Mouse (Mus musculus): ENCODE data around the gene Zfp606. TPM values are rescaled to one million over a fixed set of nuclear protein-coding genes. Genes with fewer than 3 reads are reported as not detected.

Gene Zfp606
- 11.2 TPM for polyA plus RNA-seq (2014; fragmentation: Illumina TruSeq; extraction: RNeasy Lipid Tissue Mini Kit (QIAGEN cat#74804); ENCODE audit: low read depth, low replicate concordance)

GRCm38 (mm10) chr7:12478158-12479008, at the start of gene Zfp606:
Gene Zfp606, plus strand, starts transcription at chr7:12478293.

GRCm38 (mm10) chr7:12512217-12512616, 34.1 kb downstream of the Zfp606 start, which contains the start of gene 2900092C05Rik:
Gene 2900092C05Rik, plus strand, starts transcription at chr7:12512517.

Other genes with a start within 250 kb of the Zfp606 start
- gene Vmn1r81, start 210.0 kb upstream of the Zfp606 start, polyA plus RNA-seq (2014; fragmentation: Illumina TruSeq; extraction: RNeasy Lipid Tissue Mini Kit (QIAGEN cat#74804); ENCODE audit: low read depth, low replicate concordance) = not detected
- not detected for gene Vmn1r82, start 177.9 kb upstream of the Zfp606 start, polyA plus RNA-seq (2014; fragmentation: Illumina TruSeq; extraction: RNeasy Lipid Tissue Mini Kit (QIAGEN cat#74804); ENCODE audit: low read depth, low replicate concordance)
- not detected for gene Vmn1r83, start 148.8 kb upstream of the Zfp606 start, polyA plus RNA-seq (2014; fragmentation: Illumina TruSeq; extraction: RNeasy Lipid Tissue Mini Kit (QIAGEN cat#74804); ENCODE audit: low read depth, low replicate concordance)
- not detected for gene Vmn1r84, start 109.0 kb upstream of the Zfp606 start, polyA plus RNA-seq (2014; fragmentation: Illumina TruSeq; extraction: RNeasy Lipid Tissue Mini Kit (QIAGEN cat#74804); ENCODE audit: low read depth, low replicate concordance)
- gene Zfp551, start 55.5 kb upstream of the Zfp606 start, polyA plus RNA-seq (2014; fragmentation: Illumina TruSeq; extraction: RNeasy Lipid Tissue Mini Kit (QIAGEN cat#74804); ENCODE audit: low read depth, low replicate concordance) = 1.7 TPM
- not detected for gene 2900092C05Rik, start 34.2 kb downstream of the Zfp606 start, polyA plus RNA-seq (2014; fragmentation: Illumina TruSeq; extraction: RNeasy Lipid Tissue Mini Kit (QIAGEN cat#74804); ENCODE audit: low read depth, low replicate concordance)
- gene Vmn2r53, start 130.5 kb downstream of the Zfp606 start, polyA plus RNA-seq (2014; fragmentation: Illumina TruSeq; extraction: RNeasy Lipid Tissue Mini Kit (QIAGEN cat#74804); ENCODE audit: low read depth, low replicate concordance) = not detected
- gene Vmn2r54, start 162.0 kb downstream of the Zfp606 start, polyA plus RNA-seq (2014; fragmentation: Illumina TruSeq; extraction: RNeasy Lipid Tissue Mini Kit (QIAGEN cat#74804); ENCODE audit: low read depth, low replicate concordance) = not detected
- gene Vmn2r55, start 206.7 kb downstream of the Zfp606 start, polyA plus RNA-seq (2014; fragmentation: Illumina TruSeq; extraction: RNeasy Lipid Tissue Mini Kit (QIAGEN cat#74804); ENCODE audit: low read depth, low replicate concordance) = not detected